Mouse (Mus musculus) cerebellum, adult 2 months (tissue): ENCODE measurements at regions not wholly inside any gene's neighbourhood (a gene's known extent, or its start where the extent isn't known, plus 50 kb on each side); places are given as distances from the start of the nearest gene placed in this dataset.

Source experiments
- CTCF ChIP-seq: fragments of 200-500 bp; IDR thresholded peaks from 2 replicates; pipeline ENCODE4 v1.5.1; 2011; ENCODE audit warnings: low read depth, mild to moderate bottlenecking, control low read depth, low read length, moderate library complexity, borderline replicate concordance; ENCODE audit not compliant: insufficient read depth
- POLR2A ChIP-seq: fragments of 200-500 bp; IDR thresholded peaks from 2 replicates; pipeline ENCODE4 v1.6.1; 2011; ENCODE audit warnings: low read length, control low read depth, borderline replicate concordance; ENCODE audit not compliant: insufficient read depth

- no peak for TF ChIP-seq POLR2A
- no peak for TF ChIP-seq CTCF
Measured at GRCm38 (mm10) chr10:71798638-71799037, 451.1 kb downstream of the Ipmk start.
